Mouse (Mus musculus): ENCODE results near the gene Cep112. TPM values are rescaled to one million over a fixed set of nuclear protein-coding genes. Genes with fewer than 3 reads are reported as not detected.
A peak's percentile ranks its signal among the peaks of the same experiment; 100 is the strongest.
"Not testable (repeated sequence)": the region's sequence is repeated elsewhere in the genome, so short reads cannot be mapped to it uniquely, and the experiment has no call there.

Gene Cep112
- polyA plus RNA-seq, 1 experiment from 2014 or later, result 10.4 TPM

DNA sequence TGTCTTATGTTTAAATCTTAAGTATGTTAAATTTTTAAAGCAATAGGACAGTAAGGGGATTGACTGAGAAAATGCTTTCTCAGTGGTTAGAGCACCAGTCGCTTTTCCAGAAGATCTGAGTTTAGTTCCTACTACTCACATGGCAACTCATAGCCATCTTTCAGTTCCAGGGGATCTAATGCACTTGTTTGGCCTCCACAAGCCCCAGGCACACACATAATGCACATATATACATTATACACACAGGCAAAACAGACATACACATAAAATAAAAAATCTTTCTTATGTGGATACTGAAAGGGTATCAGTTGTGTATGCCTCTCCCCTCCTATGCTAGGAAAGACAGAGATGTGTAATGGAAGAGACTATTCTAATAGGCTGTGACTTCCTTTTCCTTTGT, 426.8 kb downstream of the Cep112 start:
- no peak overlapping the region for H3K27ac ChIP-seq (ENCODE audit: low read length)
- H3K36me3 ChIP-seq (ENCODE audit: insufficient read depth, low read length), result no peaks in the 10 kb centered on the region
- H3K4me2 ChIP-seq (replicated peaks; ENCODE audit: low read depth, low read length), result no peak overlapping the region
- no peak overlapping the region for H3K4me3 ChIP-seq (ENCODE audit: low read length)
- H3K9ac ChIP-seq (replicated peaks; ENCODE audit: low read length), result no peak overlapping the region
- no peak for ATAC-seq (ENCODE audit: low FRiP score, low TSS enrichment)
- 0 out of 2 replicates have a peak, but pooled peaks cover 3% of the 10 kb centered on the region for H3K9me3 ChIP-seq (ENCODE audit: low read length)
- no peaks in the 10 kb centered on the region for H3K4me1 ChIP-seq (ENCODE audit: insufficient read depth, low read length)
- no peaks in the 10 kb centered on the region for H3K27me3 ChIP-seq (ENCODE audit: insufficient read depth, low read length)
- 92% methylated on average over 1 of the region's 1 CpGs for WGBS

DNA sequence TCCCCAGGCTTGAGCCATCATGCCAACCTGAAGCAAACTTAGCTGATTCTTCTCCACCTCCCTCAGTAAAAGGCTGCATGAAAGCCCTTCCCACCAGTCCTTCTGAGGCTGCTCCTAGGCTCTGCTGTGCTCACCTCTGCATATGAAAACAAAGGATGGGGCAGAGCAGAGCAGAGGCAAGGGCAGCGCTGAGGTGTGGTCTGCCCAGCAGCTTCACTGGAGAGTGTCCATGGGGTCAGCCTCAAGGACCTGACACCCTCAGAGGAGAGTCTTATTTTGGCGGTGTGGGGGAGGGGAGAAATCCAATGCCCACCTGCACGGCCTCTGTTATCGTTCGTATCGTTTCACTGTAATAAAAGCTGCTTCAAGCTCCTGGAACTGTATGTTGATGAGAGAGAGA, 432.3 kb downstream of the Cep112 start:
- Histone ChIP-seq H3K4me3 (ENCODE audit: low read length) (no peak overlapping the region), H3K9ac (replicated peaks; ENCODE audit: low read length) (0 out of 2 replicates have a peak overlapping the region, but pooled peaks have one; percentile 15), H3K27ac (ENCODE audit: low read length) (no peak overlapping the region), H3K27me3 (ENCODE audit: insufficient read depth, low read length) (no peaks in the 10 kb centered on the region), H3K4me1 (ENCODE audit: insufficient read depth, low read length) (peaks cover 15% of the 10 kb centered on the region), H3K9me3 (ENCODE audit: low read length) (no peaks in the 10 kb centered on the region), H3K4me2 (replicated peaks; ENCODE audit: low read depth, low read length) (no peak overlapping the region), H3K36me3 (ENCODE audit: insufficient read depth, low read length) (no peaks in the 10 kb centered on the region)
- ATAC-seq (ENCODE audit: low FRiP score, low TSS enrichment), result peak; percentile 70
- 29% methylated on average over 6 of the region's 6 CpGs for WGBS

DNA sequence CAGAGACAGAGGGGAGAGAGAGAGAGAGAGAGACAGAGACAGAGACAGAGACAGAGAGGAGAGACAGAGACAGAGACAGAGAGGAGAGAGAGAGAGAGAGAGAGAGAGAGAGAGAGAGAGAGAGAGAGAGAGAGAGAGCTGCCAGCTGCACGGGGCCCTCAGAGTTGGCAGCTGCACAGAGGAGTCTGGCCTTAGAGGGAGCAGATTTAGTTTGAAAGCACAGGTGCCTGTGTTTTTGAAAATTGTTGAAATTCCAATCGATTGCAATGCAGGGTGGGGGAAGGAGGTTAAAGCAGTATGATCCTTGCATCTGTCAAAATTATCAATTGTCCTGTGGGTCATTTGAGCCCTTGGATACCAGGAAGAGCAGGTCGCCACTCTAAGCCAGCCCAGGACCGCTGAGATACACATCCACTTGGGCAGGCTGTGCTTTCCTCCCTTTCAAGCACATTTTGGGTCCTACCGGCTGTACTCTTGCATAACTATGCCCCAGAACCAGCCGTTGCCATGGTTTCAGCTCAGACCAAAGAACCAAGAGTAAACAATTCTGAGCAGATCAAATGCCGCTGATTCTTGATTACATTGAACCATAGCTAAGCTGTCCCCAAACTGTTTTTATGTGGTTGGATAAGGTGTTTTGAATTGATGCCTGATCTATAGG, 432.8 kb downstream of the Cep112 start:
- no peaks in the 10 kb centered on the region for H3K36me3 ChIP-seq (ENCODE audit: insufficient read depth, low read length)
- no peak overlapping the region for H3K4me2 ChIP-seq (replicated peaks; ENCODE audit: low read depth, low read length)
- no peak overlapping the region for H3K9ac ChIP-seq (replicated peaks; ENCODE audit: low read length)
- no peaks in the 10 kb centered on the region for H3K27me3 ChIP-seq (ENCODE audit: insufficient read depth, low read length)
- peaks cover 15% of the 10 kb centered on the region for H3K4me1 ChIP-seq (ENCODE audit: insufficient read depth, low read length)
- ATAC-seq (ENCODE audit: low FRiP score, low TSS enrichment), result peak; percentile 23; the same call in 1 of the 2 replicates
- no peaks in the 10 kb centered on the region for H3K9me3 ChIP-seq (ENCODE audit: low read length)
- 32% methylated on average over 7 of the region's 7 CpGs for WGBS
- H3K4me3 ChIP-seq (ENCODE audit: low read length), result no peak overlapping the region
- H3K27ac ChIP-seq (ENCODE audit: low read length), result 0 out of 2 replicates have a peak overlapping the region, but pooled peaks have one; percentile 24

DNA sequence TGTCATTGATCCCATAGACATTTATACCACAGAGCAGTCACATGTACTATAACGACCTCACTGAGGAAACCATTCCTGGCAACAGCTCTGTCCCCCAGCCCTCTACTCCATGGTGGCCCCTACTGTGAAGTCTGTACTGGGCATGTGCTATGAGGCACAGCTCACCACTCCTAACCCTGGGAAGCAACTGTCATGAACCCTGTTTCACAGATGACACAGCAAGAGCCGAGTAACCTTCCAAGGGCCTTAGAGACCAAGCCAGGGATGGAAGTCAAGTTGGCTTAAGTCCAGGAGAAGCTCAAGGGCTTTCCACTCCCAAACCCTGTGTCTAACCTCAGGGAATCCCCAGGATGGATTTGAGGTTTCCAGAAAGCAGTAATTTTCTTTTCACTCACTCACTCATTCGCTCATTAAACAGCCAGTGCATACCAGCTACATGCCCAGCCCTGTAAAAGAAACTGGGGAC, 433.4 kb downstream of the Cep112 start:
- H3K4me1 ChIP-seq (ENCODE audit: insufficient read depth, low read length), result peaks cover 15% of the 10 kb centered on the region
- H3K36me3 ChIP-seq (ENCODE audit: insufficient read depth, low read length), result no peaks in the 10 kb centered on the region
- H3K27ac ChIP-seq (ENCODE audit: low read length), result no peak overlapping the region
- no peak overlapping the region for H3K4me3 ChIP-seq (ENCODE audit: low read length)
- no peak overlapping the region for H3K4me2 ChIP-seq (replicated peaks; ENCODE audit: low read depth, low read length)
- H3K27me3 ChIP-seq (ENCODE audit: insufficient read depth, low read length), result no peaks in the 10 kb centered on the region
- ATAC-seq (ENCODE audit: low FRiP score, low TSS enrichment), result peak; percentile 57; the same call in 1 of the 2 replicates
- no peak overlapping the region for H3K9ac ChIP-seq (replicated peaks; ENCODE audit: low read length)
- no peaks in the 10 kb centered on the region for H3K9me3 ChIP-seq (ENCODE audit: low read length)
- 64% methylated on average over 3 of the region's 3 CpGs for WGBS

DNA sequence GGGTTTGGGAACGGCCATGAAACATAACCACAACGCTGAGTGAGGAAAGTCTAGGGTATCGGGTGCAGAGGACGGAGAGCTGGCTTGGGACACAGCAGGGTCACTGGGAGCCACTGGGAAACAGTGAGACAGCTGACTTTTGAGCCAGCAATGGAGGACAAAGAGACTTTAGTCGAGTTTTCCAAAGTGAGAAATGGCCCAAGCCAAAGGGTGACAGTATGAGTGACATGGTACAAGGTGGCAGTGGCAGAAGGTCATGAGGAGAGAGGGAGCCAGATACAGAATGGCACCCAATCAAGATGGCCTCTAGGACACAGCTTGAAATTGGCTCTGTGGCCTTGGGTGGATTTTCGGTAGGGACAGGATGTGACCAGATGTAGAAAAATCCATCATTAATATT, 433.9 kb downstream of the Cep112 start:
- H3K36me3 ChIP-seq (ENCODE audit: insufficient read depth, low read length), result no peaks in the 10 kb centered on the region
- ATAC-seq (ENCODE audit: low FRiP score, low TSS enrichment), result no peak
- H3K9me3 ChIP-seq (ENCODE audit: low read length), result no peaks in the 10 kb centered on the region
- H3K4me3 ChIP-seq (ENCODE audit: low read length), result no peak overlapping the region
- H3K27ac ChIP-seq (ENCODE audit: low read length), result no peak overlapping the region
- H3K4me2 ChIP-seq (replicated peaks; ENCODE audit: low read depth, low read length), result no peak overlapping the region
- 91% methylated on average over 6 of the region's 6 CpGs for WGBS
- no peaks in the 10 kb centered on the region for H3K27me3 ChIP-seq (ENCODE audit: insufficient read depth, low read length)
- no peak overlapping the region for H3K9ac ChIP-seq (replicated peaks; ENCODE audit: low read length)
- H3K4me1 ChIP-seq (ENCODE audit: insufficient read depth, low read length), result peaks cover 15% of the 10 kb centered on the region

DNA sequence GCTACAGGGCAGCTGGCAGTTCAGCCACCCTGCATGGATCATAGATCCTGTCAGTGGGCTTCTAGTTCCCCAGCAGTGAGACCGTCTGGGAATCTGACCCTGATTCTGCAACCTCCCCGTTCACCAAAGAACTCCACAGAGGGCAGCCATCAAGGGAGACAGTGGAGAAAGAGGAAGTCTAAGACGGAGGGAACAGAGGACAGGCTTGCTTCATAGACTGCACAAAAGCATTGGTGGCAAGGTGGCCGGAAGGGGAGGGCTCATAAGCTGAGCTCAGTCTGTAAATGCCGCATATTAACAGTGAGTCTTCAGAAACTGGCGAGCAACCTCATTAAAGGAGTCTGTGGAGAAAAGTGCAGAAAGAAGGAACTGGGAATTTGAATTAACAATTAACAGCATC, 437.4 kb downstream of the Cep112 start:
- Histone ChIP-seq H3K4me2 (replicated peaks; ENCODE audit: low read depth, low read length) (no peak overlapping the region), H3K27ac (ENCODE audit: low read length) (no peak overlapping the region), H3K36me3 (ENCODE audit: insufficient read depth, low read length) (no peaks in the 10 kb centered on the region), H3K9me3 (ENCODE audit: low read length) (no peaks in the 10 kb centered on the region), H3K9ac (replicated peaks; ENCODE audit: low read length) (no peak overlapping the region), H3K27me3 (ENCODE audit: insufficient read depth, low read length) (no peaks in the 10 kb centered on the region), H3K4me3 (ENCODE audit: low read length) (no peak overlapping the region), H3K4me1 (ENCODE audit: insufficient read depth, low read length) (peaks cover 14% of the 10 kb centered on the region)
- WGBS, result 41% methylated on average over 6 of the region's 6 CpGs
- no peak for ATAC-seq (ENCODE audit: low FRiP score, low TSS enrichment)

DNA sequence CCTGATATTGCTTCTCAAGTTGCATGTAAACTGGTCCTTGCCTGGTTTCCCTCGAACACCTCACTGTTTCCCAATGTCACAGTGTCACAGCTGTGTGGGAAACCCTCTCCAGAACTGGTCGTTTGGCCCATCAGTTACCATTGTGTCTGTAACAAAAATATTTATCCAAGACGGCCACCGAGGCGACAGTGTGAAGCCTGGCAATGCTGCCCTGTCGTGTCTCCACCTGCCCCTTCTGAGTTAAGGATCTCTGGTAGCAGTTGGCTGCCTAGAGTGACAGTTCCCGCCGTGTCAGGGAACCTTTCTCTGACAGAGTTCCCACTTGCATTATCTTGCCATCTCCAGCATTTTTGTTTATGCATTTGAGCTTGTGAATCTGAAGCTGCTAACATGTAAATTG, 440.8 kb downstream of the Cep112 start:
- no peaks in the 10 kb centered on the region for H3K9me3 ChIP-seq (ENCODE audit: low read length)
- no peaks in the 10 kb centered on the region for H3K36me3 ChIP-seq (ENCODE audit: insufficient read depth, low read length)
- no peak for ATAC-seq (ENCODE audit: low FRiP score, low TSS enrichment)
- peaks cover 10% of the 10 kb centered on the region; the same call in 1 of the 2 replicates for H3K4me1 ChIP-seq (ENCODE audit: insufficient read depth, low read length)
- no peak overlapping the region for H3K4me2 ChIP-seq (replicated peaks; ENCODE audit: low read depth, low read length)
- no peak overlapping the region for H3K27ac ChIP-seq (ENCODE audit: low read length)
- no peak overlapping the region for H3K9ac ChIP-seq (replicated peaks; ENCODE audit: low read length)
- WGBS, result 18% methylated on average over 8 of the region's 8 CpGs
- H3K4me3 ChIP-seq (ENCODE audit: low read length), result no peak overlapping the region
- H3K27me3 ChIP-seq (ENCODE audit: insufficient read depth, low read length), result no peaks in the 10 kb centered on the region

DNA sequence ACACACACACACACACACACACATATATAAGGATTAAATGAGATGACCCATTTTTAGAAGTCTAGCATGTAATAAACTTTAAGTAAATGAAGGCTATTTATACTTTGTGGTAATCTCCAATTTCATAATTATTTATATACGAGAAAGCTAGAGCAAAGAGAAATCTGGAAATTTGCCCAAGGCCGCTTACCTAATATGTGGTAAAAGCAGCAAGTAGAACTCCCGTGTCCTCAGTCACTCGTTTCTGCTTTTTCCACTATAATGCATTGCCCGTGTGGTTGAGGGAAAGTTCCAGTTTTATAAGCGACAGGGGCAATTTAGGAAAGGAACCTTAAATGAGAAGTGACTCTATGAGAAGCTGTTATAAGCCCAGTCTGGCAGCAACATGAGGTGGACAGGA, 442.5 kb downstream of the Cep112 start:
- Histone ChIP-seq H3K4me2 (replicated peaks; ENCODE audit: low read depth, low read length) (no peak overlapping the region), H3K27me3 (ENCODE audit: insufficient read depth, low read length) (no peaks in the 10 kb centered on the region), H3K9ac (replicated peaks; ENCODE audit: low read length) (no peak overlapping the region), H3K36me3 (ENCODE audit: insufficient read depth, low read length) (no peaks in the 10 kb centered on the region), H3K27ac (ENCODE audit: low read length) (no peak overlapping the region), H3K4me1 (ENCODE audit: insufficient read depth, low read length) (peaks cover 10% of the 10 kb centered on the region; the same call in 1 of the 2 replicates), H3K4me3 (ENCODE audit: low read length) (no peak overlapping the region), H3K9me3 (ENCODE audit: low read length) (no peaks in the 10 kb centered on the region)
- WGBS, result 77% methylated on average over 6 of the region's 6 CpGs
- ATAC-seq (ENCODE audit: low FRiP score, low TSS enrichment), result no peak

DNA sequence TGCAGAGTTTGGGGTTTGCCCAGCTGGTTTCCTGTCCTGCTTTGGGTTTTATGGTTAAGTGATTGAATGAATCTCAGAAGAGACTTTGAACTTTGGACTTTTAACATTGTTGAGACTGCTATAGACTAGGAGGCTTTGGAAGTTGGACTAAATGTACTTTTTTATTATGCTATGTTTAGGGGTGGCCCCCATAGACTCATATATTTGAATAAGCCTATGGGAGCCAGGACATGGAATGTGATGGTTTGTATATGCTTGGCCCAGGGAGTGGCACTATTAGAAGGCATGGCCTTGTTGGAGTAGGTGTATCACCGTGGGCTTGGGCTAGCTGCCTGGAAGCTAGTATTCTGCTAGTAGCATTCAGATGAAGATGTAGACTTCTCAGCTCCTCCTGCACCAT, 446.3 kb downstream of the Cep112 start:
- H3K4me2 ChIP-seq (replicated peaks; ENCODE audit: low read depth, low read length); H3K4me3 ChIP-seq (ENCODE audit: low read length); H3K27me3 ChIP-seq (ENCODE audit: insufficient read depth, low read length); H3K36me3 ChIP-seq (ENCODE audit: insufficient read depth, low read length); H3K27ac ChIP-seq (ENCODE audit: low read length); H3K9me3 ChIP-seq (ENCODE audit: low read length); ATAC-seq (ENCODE audit: low FRiP score, low TSS enrichment); H3K4me1 ChIP-seq (ENCODE audit: insufficient read depth, low read length); H3K9ac ChIP-seq (replicated peaks; ENCODE audit: low read length): not testable (repeated sequence)
- WGBS, result 89% methylated on average over 1 of the region's 1 CpGs

DNA sequence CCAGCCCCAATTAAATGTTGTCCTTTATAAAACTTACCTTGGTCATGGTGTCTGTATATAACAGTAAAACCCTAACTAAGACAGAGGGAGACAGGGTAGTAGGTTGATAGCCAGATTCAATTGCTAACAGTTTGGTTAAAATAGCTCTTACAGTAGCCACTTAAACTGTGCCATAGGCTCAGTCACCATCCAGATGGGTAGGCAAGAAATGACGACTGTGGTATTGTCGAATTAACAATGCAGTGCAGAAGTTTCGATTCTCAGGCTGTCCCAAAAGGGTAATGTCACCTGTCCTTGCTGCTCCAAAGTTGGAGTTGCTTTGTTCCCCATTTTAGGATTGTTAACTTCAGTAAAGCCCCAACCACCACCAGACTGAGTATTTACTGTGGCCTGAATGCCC, 446.8 kb downstream of the Cep112 start:
- Histone ChIP-seq H3K9me3 (ENCODE audit: low read length) (no peaks in the 10 kb centered on the region), H3K36me3 (ENCODE audit: insufficient read depth, low read length) (no peaks in the 10 kb centered on the region), H3K9ac (replicated peaks; ENCODE audit: low read length) (no peak overlapping the region), H3K4me2 (replicated peaks; ENCODE audit: low read depth, low read length) (no peak overlapping the region), H3K4me3 (ENCODE audit: low read length) (no peak overlapping the region), H3K27me3 (ENCODE audit: insufficient read depth, low read length) (no peaks in the 10 kb centered on the region), H3K27ac (ENCODE audit: low read length) (no peak overlapping the region), H3K4me1 (ENCODE audit: insufficient read depth, low read length) (peaks cover 7% of the 10 kb centered on the region; the same call in 1 of the 2 replicates)
- 91% methylated on average over 3 of the region's 3 CpGs for WGBS
- no peak for ATAC-seq (ENCODE audit: low FRiP score, low TSS enrichment)

Measured in kidney, embryonic 16.5 days (tissue).